29 mouse cellular contexts compared by ENCODE assay signal in genomic region chr6:120866051-120866814, GRCm38 (mm10). TPM values are rescaled to one million over a fixed set of nuclear protein-coding genes. Genes with fewer than 3 reads are reported as not detected.
DNase-seq lines count a peak whose midpoint lies in the region; ATAC-seq and TF ChIP-seq lines count a peak whose summit lies in the region.
"Had no signal": no experiment of that assay in that cellular context is flagged by ENCODE, and none has a peak within 500 bp of the region (broad histone marks: within the 10 kb centered on the region; RNA-seq: fewer than 3 reads in every experiment).

No protein-coding gene starts in this region.

- no peak for TF ChIP-seq CTCF in gastrocnemius, adult 2 months (IDR thresholded peaks at IDR 0.05)

- intact Hi-C loops in gastrocnemius, adult 2 months (cut with DNase I) = no loop called here
- intact Hi-C loops in gastrocnemius, postnatal 14 days (cut with DNase I; ENCODE audit: low total_unique reads) = no loop called here

- peak; percentile 69 to 82 for ATAC-seq in hematopoietic stem cell, adult 5-6 weeks (replicated peaks in 1 of 2; ENCODE audit: insufficient read depth in 1 of 2, low FRiP score in 2 of 2, low TSS enrichment in 1 of 2, low read depth in 1 of 2, poor library complexity in 2 of 2, severe bottlenecking in 2 of 2)
- ATAC-seq: forebrain, embryonic 15.5 days; inflammation-experienced regulatory T-cells, adult 6 months; midbrain, embryonic 16.5 days had no signal

- H3K4me3 ChIP-seq in gastrocnemius, adult 2 months = no peak overlapping the region
- H3K4me3 ChIP-seq: embryonic facial prominence, embryonic 12.5 days; forebrain, embryonic 10.5 days; forebrain, embryonic 15.5 days; heart, embryonic 15.5 days; hindbrain, embryonic 10.5 days; hindbrain, embryonic 15.5 days; limb, embryonic 10.5 days; limb, embryonic 15.5 days; neural tube, embryonic 12.5 days had no signal

- peak overlapping the region; percentile 16; the same call in 1 of the 2 replicates for H3K27ac ChIP-seq in gastrocnemius, adult 2 months
- H3K27ac ChIP-seq: embryonic facial prominence, embryonic 12.5 days; forebrain, embryonic 10.5 days; forebrain, embryonic 15.5 days; heart, embryonic 15.5 days; hindbrain, embryonic 10.5 days; hindbrain, embryonic 15.5 days; limb, embryonic 10.5 days; liver, embryonic 14.5 days; neural tube, embryonic 12.5 days had no signal

- no peak for DNase-seq in gastrocnemius, adult 2 months
- no peak for DNase-seq in gastrocnemius, postnatal 25 days
- DNase-seq in 3134 (ENCODE audit: extremely low read depth, insufficient read length, low spot score) = peak; percentile 39
- peak; percentile 69 for DNase-seq in NIH3T3 (ENCODE audit: low read depth)
- DNase-seq in spleen, postnatal 36 days (ENCODE audit: low spot score in 2 of 2) = no peak
- no peak for DNase-seq in gastrocnemius, postnatal 14 days
- no peak for DNase-seq in kidney, postnatal 10 days
- DNase-seq: adrenal gland, postnatal 10 days; cerebellum, adult 11 months; cerebellum, adult 9-10 months; cerebellum, postnatal 36 days; embryo, embryonic 11 days; kidney, adult 18-20 months; kidney, postnatal 4 days; lung, embryonic 14.5 days; right cerebral cortex, postnatal 4 days had no signal

RNA-seq across cellular contexts. Expression of gene Bcl2l13, which starts 30.2 kb away (rescaled TPM):
- 10 to 100 TPM; 65.3 to 74.2 TPM for total RNA-seq in gastrocnemius, adult 2 months (2021)
- 10 to 100 TPM; 63.9 to 64.8 TPM for total RNA-seq in gastrocnemius, postnatal 25 days (2021)
- 19.6 and 30.1 TPM in 2 replicates for total RNA-seq in hematopoietic stem cell, adult 5-6 weeks (2017)
- total RNA-seq in gastrocnemius, postnatal 14 days (2021) = 10 to 100 TPM; 44.3 to 49.2 TPM

RNA-seq across cellular contexts. Expression of gene Atp6v1e1, which starts 43.6 kb away (rescaled TPM):
- total RNA-seq in gastrocnemius, adult 2 months (2021) = 100 to 1,000 TPM; 127 to 137 TPM
- 100 to 1,000 TPM; 114 to 127 TPM for total RNA-seq in gastrocnemius, postnatal 25 days (2021)
- 115 and 128 TPM in 2 replicates for total RNA-seq in hematopoietic stem cell, adult 5-6 weeks (2017)
- total RNA-seq in gastrocnemius, postnatal 14 days (2021) = 100 to 1,000 TPM; 124 to 125 TPM

RNA-seq across cellular contexts. Expression of gene Bid, which starts 50.4 kb away (rescaled TPM):
- under 1 TPM; 0.45 to 0.89 TPM for total RNA-seq in gastrocnemius, adult 2 months (2021)
- under 1 TPM; 0.48 to 0.87 TPM for total RNA-seq in gastrocnemius, postnatal 25 days (2021)
- total RNA-seq in hematopoietic stem cell, adult 5-6 weeks (2017) = 14.0 and 22.7 TPM in 2 replicates
- 1 to 10 TPM; 1.8 to 2.3 TPM for total RNA-seq in gastrocnemius, postnatal 14 days (2021)

Comparison
In these comparisons a context has a peak if more than half of its experiments do, and no peak if none do; other contexts are left out.
1. DNase-seq: peak in 3134 (single experiment) and NIH3T3 (single experiment); none in gastrocnemius, adult 2 months (single experiment), gastrocnemius, postnatal 25 days (single experiment), spleen, postnatal 36 days (0 of 2), gastrocnemius, postnatal 14 days (single experiment) and kidney, postnatal 10 days (single experiment).